Mouse (Mus musculus) embryonic facial prominence, embryonic 12.5 days (tissue): Measurements from ENCODE around the gene Marveld2. TPM values are rescaled to one million over a fixed set of nuclear protein-coding genes. Genes with fewer than 3 reads are reported as not detected.

ENCODE experiments used
- ATAC-seq: fragments of 200-750 bp; cut with Nextera tagmentation; 2 replicates; pipeline ENCODE4 v1.8.0; 2017; ENCODE audit not compliant: insufficient number of reproducible peaks, insufficient read depth, low FRiP score, low TSS enrichment
- H3K27ac ChIP-seq: fragments of 300-500 bp; sonication (generic); 2 replicates; pipeline ENCODE4 v1.5.1; 2016; ENCODE audit warnings: mild to moderate bottlenecking
- H3K27me3 ChIP-seq: fragments of 300-500 bp; sonication (generic); 2 replicates; pipeline ENCODE4 v1.6.1; 2016; ENCODE audit warnings: mild to moderate bottlenecking, moderate library complexity
- H3K36me3 ChIP-seq: fragments of 300-500 bp; sonication (generic); 2 replicates; pipeline ENCODE4 v1.6.1; 2016; ENCODE audit warnings: mild to moderate bottlenecking
- H3K4me1 ChIP-seq: fragments of 300-500 bp; sonication (generic); 2 replicates; pipeline ENCODE4 v1.6.1; 2016
- H3K4me2 ChIP-seq: fragments of 300-500 bp; sonication (generic); replicated peaks from 2 replicates; pipeline ENCODE4 v1.6.1; 2016; ENCODE audit warnings: mild to moderate bottlenecking, moderate library complexity
- H3K4me3 ChIP-seq: fragments of 300-500 bp; sonication (generic); 2 replicates; pipeline ENCODE4 v1.5.1; 2016; ENCODE audit warnings: mild to moderate bottlenecking
- H3K9ac ChIP-seq: fragments of 300-500 bp; sonication (generic); 2 replicates; pipeline ENCODE4 v1.6.1; 2016; ENCODE audit warnings: mild to moderate bottlenecking, moderate library complexity
- H3K9me3 ChIP-seq: fragments of 300-500 bp; sonication (generic); 2 replicates; pipeline ENCODE4 v1.6.1; 2016; ENCODE audit warnings: mild to moderate bottlenecking, moderate library complexity
- WGBS: fragments of 180-500 bp; shearing (Covaris S2); methylation state at CpG from one replicate; pipeline ENCODE4 v1.1.7; 2016; 5-methylcytosine and 5-hydroxymethylcytosine counted together
- polyA plus RNA-seq: library from polyadenylated mRNA; unstranded; fragments of >200 nt; fragmentation: Nextera tagmentation; extraction: Ambion mirVana; gene quantifications from 2 replicates; pipeline ENCODE4 v1.2.1, GENCODE M21; 2016

The Marveld2 gene
- polyA plus RNA-seq, 1 experiment from 2014 or later = 4.8 TPM

DNA sequence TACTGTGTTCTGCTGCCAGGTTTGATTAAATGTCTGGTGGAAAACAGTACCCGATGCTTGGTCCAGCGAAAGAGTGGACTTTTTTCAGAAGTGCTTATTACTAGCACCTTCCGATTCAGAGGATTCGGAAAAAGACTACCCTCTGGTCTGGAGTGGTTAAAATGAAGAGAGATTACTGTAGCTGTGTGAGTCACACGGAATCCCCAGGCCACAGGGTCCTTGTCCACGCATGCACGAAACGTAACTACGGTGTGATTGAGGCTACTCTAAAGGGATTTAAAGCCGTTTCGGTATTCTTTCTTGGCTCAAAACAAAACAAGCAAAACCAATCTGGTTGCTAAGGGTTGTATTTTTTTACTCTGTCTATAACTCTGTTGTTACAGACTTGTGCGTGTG is 63.7 kb downstream of the Marveld2 start:
- ATAC-seq = no peak
- WGBS = 5% methylated on average over 12 of the region's 12 CpGs
- Histone ChIP-seq H3K27me3 (peaks cover 51% of the 10 kb centered on the region), H3K4me3 (peak overlapping the region; percentile 51), H3K9ac (peak overlapping the region; percentile 40; the same call in 1 of the 2 replicates), H3K9me3 (no peaks in the 10 kb centered on the region), H3K4me1 (peaks cover 20% of the 10 kb centered on the region; the same call in 1 of the 2 replicates), H3K36me3 (no peaks in the 10 kb centered on the region), H3K4me2 (peak overlapping the region; percentile 90), H3K27ac (no peak overlapping the region)

DNA sequence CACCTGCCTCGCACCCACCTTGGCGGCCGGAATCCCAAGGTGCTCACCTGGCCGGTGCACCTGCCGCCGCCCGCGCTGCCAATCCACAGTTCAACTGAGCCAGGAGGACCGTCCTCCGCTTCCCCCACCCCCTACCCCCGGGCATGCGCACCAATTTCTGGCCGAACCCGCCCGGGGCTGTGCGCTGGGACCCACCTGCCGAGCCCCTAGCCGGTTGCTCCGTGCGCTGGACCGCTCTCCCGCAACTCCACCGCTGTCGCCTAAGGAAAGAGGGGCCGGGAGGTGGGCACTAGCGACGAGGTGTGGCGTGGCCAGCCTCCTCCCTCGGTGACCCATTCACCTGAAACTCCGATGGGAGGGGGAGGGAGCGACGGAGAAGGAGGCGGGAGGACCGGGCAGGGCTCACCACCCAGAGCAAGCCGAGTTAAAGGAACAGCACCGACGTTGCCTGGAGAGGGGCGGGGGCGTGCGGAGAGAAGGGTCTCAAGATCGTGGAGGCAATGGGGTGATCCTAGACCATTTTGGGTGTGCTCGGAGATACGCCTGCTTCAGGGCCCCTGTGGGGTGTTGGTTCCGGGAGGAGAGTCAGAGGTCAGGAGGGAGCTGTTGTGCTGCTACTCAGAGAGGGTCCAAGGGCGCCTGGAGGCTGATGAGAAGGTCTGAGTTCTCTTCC is 64.3 kb downstream of the Marveld2 start, which contains the start of gene Ocln:
Gene Ocln, minus strand, starts transcription at position 350 of the 673 bp plus-strand sequence.
- Histone ChIP-seq H3K4me3 (peak within 1 kb of the TSS; percentile 51), H3K9ac (peak within 1 kb of the TSS; percentile 40), H3K27ac (no peak within 1 kb of the TSS), H3K36me3 (no peaks in the 10 kb centered on the region), H3K9me3 (no peaks in the 10 kb centered on the region), H3K27me3 (peaks cover 51% of the 10 kb centered on the region), H3K4me1 (peaks cover 20% of the 10 kb centered on the region; the same call in 1 of the 2 replicates), H3K4me2 (peak within 1 kb of the TSS; percentile 90)
- under 1% methylated on average over 45 of the region's 45 CpGs for WGBS
- peak; percentile 77; the same call in 1 of the 2 replicates for ATAC-seq

DNA sequence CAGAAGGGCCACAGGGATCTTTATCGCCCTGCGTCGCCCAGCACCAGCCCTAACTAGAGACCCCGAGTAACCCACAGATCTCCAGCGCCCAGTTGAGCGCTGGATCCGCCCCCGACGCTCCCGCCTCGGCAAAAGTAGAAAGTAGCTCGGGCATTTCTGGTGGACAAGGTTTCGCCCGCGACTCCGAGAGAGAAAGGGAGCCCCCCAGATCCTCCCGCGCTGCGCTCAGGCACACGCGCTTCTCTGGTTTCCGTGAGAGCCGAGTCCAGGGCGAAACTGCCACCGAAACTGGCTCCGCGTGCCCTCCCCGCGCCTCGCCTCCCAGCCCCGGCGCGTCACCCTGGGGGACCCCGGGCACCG is 64.8 kb downstream of the Marveld2 start:
- ATAC-seq = no peak
- Histone ChIP-seq H3K4me3 (peak overlapping the region; percentile 51), H3K27ac (no peak overlapping the region), H3K4me2 (peak overlapping the region; percentile 90), H3K9ac (peak overlapping the region; percentile 40), H3K27me3 (peaks cover 51% of the 10 kb centered on the region), H3K36me3 (no peaks in the 10 kb centered on the region), H3K4me1 (peaks cover 20% of the 10 kb centered on the region; the same call in 1 of the 2 replicates), H3K9me3 (no peaks in the 10 kb centered on the region)
- 1% methylated on average over 35 of the region's 35 CpGs for WGBS

DNA sequence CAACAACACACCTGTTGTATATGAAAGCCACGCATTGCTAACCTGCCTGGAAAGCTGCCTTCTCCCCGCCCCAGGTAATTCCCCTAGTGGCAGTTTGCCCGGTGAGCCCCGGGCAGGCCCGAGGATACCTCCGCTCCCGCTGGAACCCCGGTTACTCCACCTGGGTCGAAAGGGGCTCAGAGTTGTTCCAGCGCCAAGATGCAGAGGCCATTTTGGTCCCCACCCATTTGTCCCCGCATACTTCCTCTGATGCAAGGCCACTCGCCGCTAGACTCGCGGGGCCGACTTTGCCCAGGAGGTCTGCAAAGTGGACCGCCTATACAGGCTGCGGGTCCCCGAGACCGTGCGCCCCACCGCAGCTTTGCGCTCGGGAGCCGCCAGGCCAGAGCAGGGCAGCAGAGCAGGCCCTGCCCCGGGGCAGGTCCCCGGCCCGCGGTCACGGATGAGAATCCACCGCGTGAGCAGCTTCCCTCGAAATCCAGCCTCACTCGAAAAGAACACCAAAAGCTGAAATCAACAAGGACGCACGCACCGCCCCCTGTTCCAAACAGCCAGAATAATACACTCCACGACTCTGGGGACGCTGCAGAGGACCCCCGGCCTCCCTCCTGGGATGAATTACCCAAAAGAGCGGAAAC is 65.3 kb downstream of the Marveld2 start:
- Histone ChIP-seq H3K9me3 (no peaks in the 10 kb centered on the region), H3K9ac (peak overlapping the region; percentile 40), H3K36me3 (no peaks in the 10 kb centered on the region), H3K27me3 (peaks cover 51% of the 10 kb centered on the region), H3K4me1 (peaks cover 20% of the 10 kb centered on the region; the same call in 1 of the 2 replicates), H3K4me3 (peak overlapping the region; percentile 51), H3K4me2 (peak overlapping the region; percentile 90), H3K27ac (no peak overlapping the region)
- 1% methylated on average over 41 of the region's 41 CpGs for WGBS
- ATAC-seq = no peak

DNA sequence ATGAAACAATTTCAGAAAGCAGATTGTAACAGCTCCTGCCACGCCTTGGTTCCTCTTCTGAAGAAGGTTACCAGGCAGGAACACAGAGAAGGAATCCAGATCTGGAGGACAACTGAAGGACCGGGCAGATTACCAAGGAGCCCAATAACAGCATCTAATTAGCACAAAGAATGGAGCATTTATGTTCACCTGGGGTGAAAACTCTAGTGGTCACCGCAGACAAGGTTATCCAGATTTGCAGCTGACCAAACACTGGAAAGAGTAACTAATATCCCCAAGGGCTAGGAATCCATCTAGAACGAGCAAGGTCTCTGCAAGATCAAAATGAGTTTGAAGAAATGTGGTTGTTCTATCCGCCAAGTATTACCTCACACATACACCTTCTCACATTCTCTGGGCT is 69.5 kb downstream of the Marveld2 start:
- ATAC-seq = no peak
- H3K4me1 ChIP-seq = peaks cover 13% of the 10 kb centered on the region; the same call in 1 of the 2 replicates
- 82% methylated on average over 5 of the region's 5 CpGs for WGBS
- H3K4me2 ChIP-seq = no peak overlapping the region
- H3K9me3 ChIP-seq = no peaks in the 10 kb centered on the region
- peaks cover 28% of the 10 kb centered on the region for H3K27me3 ChIP-seq
- H3K9ac ChIP-seq = no peak overlapping the region
- H3K27ac ChIP-seq = no peak overlapping the region
- H3K36me3 ChIP-seq = no peaks in the 10 kb centered on the region
- H3K4me3 ChIP-seq = no peak overlapping the region

Other genes with a start within 250 kb of the Marveld2 start
- gene Naip1, start 164.1 kb downstream of the Marveld2 start, polyA plus RNA-seq = not detected in 2 replicates
- gene Gtf2h2, start 124.4 kb downstream of the Marveld2 start, polyA plus RNA-seq = 85.4 and 86.9 TPM in 2 replicates
- gene Ocln, start 64.3 kb downstream of the Marveld2 start, polyA plus RNA-seq = 5.8 and 7.5 TPM in 2 replicates
- 284 and 286 TPM in 2 replicates for gene Ak6, start 34.0 kb upstream of the Marveld2 start, polyA plus RNA-seq
- gene Rad17, start 34.1 kb upstream of the Marveld2 start, polyA plus RNA-seq = 26.6 and 27.7 TPM in 2 replicates
- gene Taf9, start 34.6 kb upstream of the Marveld2 start, polyA plus RNA-seq = 17.3 and 19.7 TPM in 2 replicates
- 4.9 and 6.3 TPM in 2 replicates for gene Ccdc125, start 52.7 kb upstream of the Marveld2 start, polyA plus RNA-seq
- 97.7 and 101 TPM in 2 replicates for gene Cdk7, start 114.0 kb upstream of the Marveld2 start, polyA plus RNA-seq
- 121 and 124 TPM in 2 replicates for gene Mrps36, start 127.7 kb upstream of the Marveld2 start, polyA plus RNA-seq
- gene Cenph, start 158.9 kb upstream of the Marveld2 start, polyA plus RNA-seq = 44.3 and 50.3 TPM in 2 replicates
- gene Ccnb1, start 169.6 kb upstream of the Marveld2 start, polyA plus RNA-seq = 253 and 272 TPM in 2 replicates
- 52.6 and 55.8 TPM in 2 replicates for gene Slc30a5, start 216.5 kb upstream of the Marveld2 start, polyA plus RNA-seq